Mouse (Mus musculus): Measurements from ENCODE around the gene Foxj1. TPM values are rescaled to one million over a fixed set of nuclear protein-coding genes. Genes with fewer than 3 reads are reported as not detected.
A peak's percentile ranks its signal among the peaks of the same experiment; 100 is the strongest.

Foxj1 gene
- polyA plus RNA-seq, 1 experiment from 2014 or later, result 0.12 TPM

DNA sequence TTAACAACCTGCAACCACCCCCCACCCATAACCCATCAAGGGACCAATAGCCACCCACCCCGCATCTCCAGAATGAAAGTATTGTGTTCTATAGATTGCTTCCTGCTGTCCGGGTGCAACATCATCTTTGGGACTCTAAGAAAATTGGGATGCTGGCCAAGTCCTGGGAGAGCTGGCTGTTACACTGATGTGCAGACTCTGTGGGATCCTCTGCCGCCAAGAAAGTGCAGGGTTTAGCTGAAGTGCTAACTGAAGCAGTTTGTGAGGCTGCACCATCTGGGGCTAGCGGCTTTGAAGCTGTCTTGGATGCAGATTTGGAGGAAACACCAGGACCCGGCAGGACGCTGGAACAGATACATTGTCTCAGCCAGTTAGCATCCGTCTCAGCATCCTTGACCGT, 24.0 kb downstream of the Foxj1 start:
- H3K9me3 ChIP-seq (ENCODE audit: control insufficient read depth, low read length), result no peaks in the 10 kb centered on the region
- ATAC-seq (ENCODE audit: insufficient number of reproducible peaks, insufficient read depth, low FRiP score, low read depth), result no peak
- WGBS, result 34% methylated on average over 8 of the region's 8 CpGs

DNA sequence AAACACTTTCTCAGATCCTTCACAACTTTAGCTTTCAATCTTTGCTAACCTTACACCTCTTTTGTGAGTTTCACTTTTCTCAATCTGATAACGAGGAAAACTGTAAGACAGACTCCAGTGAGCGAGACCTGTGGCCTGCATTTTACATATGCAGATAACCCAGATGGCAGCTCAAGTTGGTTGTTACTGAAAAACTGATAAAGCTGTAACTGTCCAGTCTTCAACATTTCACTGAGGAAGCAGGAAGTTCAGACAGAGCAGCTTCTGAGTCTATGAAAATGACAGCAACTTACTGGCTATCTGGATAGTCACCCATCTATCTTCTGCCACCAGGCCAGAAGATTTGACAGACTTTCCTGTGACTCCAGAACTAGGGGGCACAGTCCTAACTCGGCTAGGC, 25.6 kb downstream of the Foxj1 start:
- Histone ChIP-seq H3K36me3 (ENCODE audit: control insufficient read depth, insufficient read depth, low read length) (peaks cover 4% of the 10 kb centered on the region), H3K4me2 (ENCODE audit: low read length) (no peak overlapping the region), H3K27ac (replicated peaks in 1 of 2; ENCODE audit: control insufficient read depth in 1 of 2, insufficient read depth in 1 of 2, low read depth in 2 of 2, low read length in 2 of 2) (no peak overlapping the region), H3K27me3 (ENCODE audit: control insufficient read depth, insufficient read depth, low read length) (no peaks in the 10 kb centered on the region), H3K9me3 (ENCODE audit: control insufficient read depth, low read length) (no peaks in the 10 kb centered on the region), H3K9ac (ENCODE audit: low read length) (no peak overlapping the region), H3K4me1 (ENCODE audit: control insufficient read depth in 2 of 2, insufficient read depth in 2 of 2, low read length in 2 of 2) (peaks cover 3 to 7% of the 10 kb centered on the region in 2 experiments), H3K4me3 (ENCODE audit: control insufficient read depth in 1 of 2, insufficient read depth in 1 of 2, low read depth in 1 of 2, low read length in 2 of 2) (no peak overlapping the region)
- 57% methylated on average over 3 of the region's 3 CpGs for WGBS
- no peak for ATAC-seq (ENCODE audit: insufficient number of reproducible peaks, insufficient read depth, low FRiP score, low read depth)

More for the DNA sequence above, 24.0 kb downstream of the Foxj1 start:
- no peaks in the 10 kb centered on the region; a peak in 1 of 4 replicates for H3K4me1 ChIP-seq (ENCODE audit: control insufficient read depth in 2 of 2, insufficient read depth in 2 of 2, low read length in 2 of 2)
- no peaks in the 10 kb centered on the region for H3K36me3 ChIP-seq (ENCODE audit: control insufficient read depth, insufficient read depth, low read length)
- H3K4me3 ChIP-seq (ENCODE audit: control insufficient read depth in 1 of 2, insufficient read depth in 1 of 2, low read depth in 1 of 2, low read length in 2 of 2), result no peak overlapping the region
- H3K9ac ChIP-seq (ENCODE audit: low read length), result no peak overlapping the region
- H3K27me3 ChIP-seq (ENCODE audit: control insufficient read depth, insufficient read depth, low read length), result no peaks in the 10 kb centered on the region
- no peak overlapping the region for H3K27ac ChIP-seq (replicated peaks in 1 of 2; ENCODE audit: control insufficient read depth in 1 of 2, insufficient read depth in 1 of 2, low read depth in 2 of 2, low read length in 2 of 2)
- H3K4me2 ChIP-seq (ENCODE audit: low read length), result no peak overlapping the region

DNA sequence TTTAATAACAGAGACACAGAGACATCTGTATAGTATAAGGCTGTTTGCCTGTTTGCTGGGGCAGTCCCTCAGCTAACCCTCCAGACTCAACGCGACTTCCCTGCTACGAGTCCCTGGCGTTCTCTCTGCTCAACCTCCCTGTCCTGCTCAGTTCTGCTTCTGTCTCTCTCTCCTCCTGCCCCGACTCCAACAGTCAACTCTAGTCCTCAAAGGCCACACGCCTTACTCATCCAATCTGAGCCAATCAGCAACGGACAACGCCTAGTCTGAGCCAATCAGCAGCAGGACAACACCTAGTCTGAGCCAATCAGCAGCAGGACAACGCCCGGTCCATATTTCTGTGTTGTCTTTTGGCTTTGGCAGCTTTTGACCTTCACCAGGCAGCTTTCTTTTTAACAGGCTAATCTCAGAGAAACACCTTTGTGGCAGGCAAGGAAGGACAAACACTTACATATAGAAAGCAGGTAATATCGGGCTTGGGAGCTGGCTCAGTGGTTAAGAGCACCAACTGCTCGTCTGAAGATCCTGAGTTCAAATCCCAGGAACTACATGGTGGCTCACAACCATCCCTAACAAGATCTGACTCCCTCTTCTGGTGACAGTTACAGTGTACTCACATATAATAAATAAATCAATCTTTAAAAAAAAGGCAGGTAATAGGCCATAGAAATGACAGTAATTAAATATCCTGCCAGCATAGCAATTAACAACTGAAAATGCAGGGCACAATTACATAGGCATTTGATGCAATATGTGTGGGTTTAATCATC, 27.3 kb downstream of the Foxj1 start:
- Histone ChIP-seq H3K4me2 (ENCODE audit: low read length) (no peak overlapping the region), H3K4me1 (ENCODE audit: control insufficient read depth in 2 of 2, insufficient read depth in 2 of 2, low read length in 2 of 2) (peaks cover 3 to 7% of the 10 kb centered on the region in 2 experiments), H3K27ac (replicated peaks in 1 of 2; ENCODE audit: control insufficient read depth in 1 of 2, insufficient read depth in 1 of 2, low read depth in 2 of 2, low read length in 2 of 2) (no peak overlapping the region), H3K36me3 (ENCODE audit: control insufficient read depth, insufficient read depth, low read length) (peaks cover 21% of the 10 kb centered on the region), H3K9ac (ENCODE audit: low read length) (no peak overlapping the region), H3K9me3 (ENCODE audit: control insufficient read depth, low read length) (no peaks in the 10 kb centered on the region), H3K4me3 (ENCODE audit: control insufficient read depth in 1 of 2, insufficient read depth in 1 of 2, low read depth in 1 of 2, low read length in 2 of 2) (no peak overlapping the region), H3K27me3 (ENCODE audit: control insufficient read depth, insufficient read depth, low read length) (no peaks in the 10 kb centered on the region)
- ATAC-seq (ENCODE audit: insufficient number of reproducible peaks, insufficient read depth, low FRiP score, low read depth), result no peak
- 86% methylated on average over 12 of the region's 12 CpGs for WGBS

DNA sequence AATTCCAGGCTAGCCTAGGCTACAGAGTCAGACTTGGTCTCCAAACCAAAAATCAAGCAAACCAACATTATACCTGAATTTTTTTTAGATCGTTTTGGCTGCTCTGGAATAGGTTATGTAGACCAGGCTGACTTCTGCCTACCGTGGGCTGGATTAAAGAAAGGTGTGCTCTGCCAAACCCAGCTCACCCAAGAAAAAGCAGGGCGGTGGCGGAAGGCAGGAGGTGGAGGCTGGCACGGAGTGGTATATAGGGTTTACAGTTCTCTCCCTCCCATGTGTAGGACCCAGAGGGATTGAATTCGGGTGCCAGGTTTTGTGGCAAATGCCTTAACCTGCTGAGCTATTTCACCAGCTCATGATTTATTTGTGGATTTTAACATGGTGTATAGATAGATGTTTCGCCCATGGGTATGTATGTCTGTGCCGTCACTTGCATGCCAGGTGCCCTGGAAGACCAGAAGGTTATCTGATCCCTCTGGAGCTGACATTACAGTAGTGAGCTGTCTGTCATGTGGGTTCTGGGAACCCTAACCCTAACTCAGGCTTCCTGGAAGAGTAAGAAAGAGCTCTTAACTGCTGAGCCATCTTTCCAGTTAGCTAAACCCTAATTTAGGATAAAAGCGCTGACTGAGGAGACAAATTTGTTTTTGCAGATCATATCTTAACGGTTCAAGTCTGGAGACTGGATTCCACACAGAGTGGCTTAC, 28.0 kb downstream of the Foxj1 start, which contains the start of gene Exoc7:
Exoc7 (minus strand) TSS at position 215 of the 707 bp plus-strand sequence.
- no peaks in the 10 kb centered on the region for H3K9me3 ChIP-seq (ENCODE audit: control insufficient read depth, low read length)
- peak within 1 kb of the TSS; percentile 63 to 97 for H3K4me3 ChIP-seq (ENCODE audit: control insufficient read depth in 1 of 2, insufficient read depth in 1 of 2, low read depth in 1 of 2, low read length in 2 of 2)
- WGBS, result 86% methylated on average over 10 of the region's 10 CpGs
- H3K27me3 ChIP-seq (ENCODE audit: control insufficient read depth, insufficient read depth, low read length), result no peaks in the 10 kb centered on the region
- H3K27ac ChIP-seq (replicated peaks in 1 of 2; ENCODE audit: control insufficient read depth in 1 of 2, insufficient read depth in 1 of 2, low read depth in 2 of 2, low read length in 2 of 2), result peak within 1 kb of the TSS; percentile 33 to 44; a peak in 2 of 4 replicates
- peaks cover 28% of the 10 kb centered on the region for H3K36me3 ChIP-seq (ENCODE audit: control insufficient read depth, insufficient read depth, low read length)
- H3K9ac ChIP-seq (ENCODE audit: low read length), result peak within 1 kb of the TSS; percentile 87
- peaks cover 3 to 7% of the 10 kb centered on the region in 2 experiments for H3K4me1 ChIP-seq (ENCODE audit: control insufficient read depth in 2 of 2, insufficient read depth in 2 of 2, low read length in 2 of 2)
- H3K4me2 ChIP-seq (ENCODE audit: low read length), result peak within 1 kb of the TSS; percentile 88
- ATAC-seq (ENCODE audit: insufficient number of reproducible peaks, insufficient read depth, low FRiP score, low read depth), result no peak

DNA sequence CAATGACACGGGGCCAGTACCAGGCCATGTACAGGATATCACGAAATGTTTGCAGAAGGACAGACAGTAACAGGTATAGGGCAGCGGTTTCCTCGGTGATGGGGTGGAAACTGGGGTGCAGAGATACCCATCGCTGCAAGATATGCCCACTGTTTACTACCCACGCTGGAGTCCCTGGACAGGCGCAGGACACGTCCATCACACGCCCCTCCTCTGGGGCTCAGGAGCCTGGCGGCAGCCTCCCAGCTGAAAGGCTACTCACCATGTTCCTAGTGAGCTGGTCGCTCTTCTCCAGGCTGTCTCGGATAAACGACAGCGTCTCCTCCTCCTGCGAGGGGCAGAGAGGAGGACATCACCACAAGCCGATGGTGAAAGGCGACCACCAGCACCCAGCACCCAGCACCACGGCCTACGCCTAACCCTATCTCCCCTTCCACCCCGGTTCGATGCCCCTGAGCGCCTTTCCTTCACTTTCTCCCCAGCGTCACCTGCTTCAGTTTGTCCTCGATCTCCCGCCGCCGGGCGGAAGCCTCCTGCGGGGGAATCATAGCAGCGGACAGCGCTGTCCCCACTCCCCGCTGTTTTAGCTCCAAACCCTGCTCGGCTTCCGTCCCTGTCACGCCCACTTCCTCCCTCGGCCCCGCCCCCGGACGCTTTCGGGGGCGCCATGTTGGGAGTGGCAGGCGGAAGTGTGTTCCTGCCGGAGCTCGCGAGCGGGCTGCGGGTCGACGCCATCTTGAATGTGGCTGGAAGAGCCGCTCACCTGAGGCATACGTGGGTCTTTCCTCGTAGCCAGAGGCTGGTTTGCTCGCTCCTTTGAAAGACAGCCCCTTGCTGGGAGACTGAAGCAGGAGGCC, 28.8 kb downstream of the Foxj1 start:
- Histone ChIP-seq H3K4me2 (ENCODE audit: low read length) (peak overlapping the region; percentile 88), H3K4me1 (ENCODE audit: control insufficient read depth in 2 of 2, insufficient read depth in 2 of 2, low read length in 2 of 2) (peaks cover 3 to 7% of the 10 kb centered on the region in 2 experiments), H3K27me3 (ENCODE audit: control insufficient read depth, insufficient read depth, low read length) (no peaks in the 10 kb centered on the region), H3K4me3 (ENCODE audit: control insufficient read depth in 1 of 2, insufficient read depth in 1 of 2, low read depth in 1 of 2, low read length in 2 of 2) (peak overlapping the region; percentile 63 to 97), H3K9me3 (ENCODE audit: control insufficient read depth, low read length) (no peaks in the 10 kb centered on the region), H3K36me3 (ENCODE audit: control insufficient read depth, insufficient read depth, low read length) (peaks cover 37% of the 10 kb centered on the region), H3K9ac (ENCODE audit: low read length) (peak overlapping the region; percentile 87), H3K27ac (replicated peaks in 1 of 2; ENCODE audit: control insufficient read depth in 1 of 2, insufficient read depth in 1 of 2, low read depth in 2 of 2, low read length in 2 of 2) (peak overlapping the region; percentile 33 to 44; a peak in 2 of 4 replicates)
- 2% methylated on average over 53 of the region's 53 CpGs for WGBS
- ATAC-seq (ENCODE audit: insufficient number of reproducible peaks, insufficient read depth, low FRiP score, low read depth), result peak; percentile 77

DNA sequence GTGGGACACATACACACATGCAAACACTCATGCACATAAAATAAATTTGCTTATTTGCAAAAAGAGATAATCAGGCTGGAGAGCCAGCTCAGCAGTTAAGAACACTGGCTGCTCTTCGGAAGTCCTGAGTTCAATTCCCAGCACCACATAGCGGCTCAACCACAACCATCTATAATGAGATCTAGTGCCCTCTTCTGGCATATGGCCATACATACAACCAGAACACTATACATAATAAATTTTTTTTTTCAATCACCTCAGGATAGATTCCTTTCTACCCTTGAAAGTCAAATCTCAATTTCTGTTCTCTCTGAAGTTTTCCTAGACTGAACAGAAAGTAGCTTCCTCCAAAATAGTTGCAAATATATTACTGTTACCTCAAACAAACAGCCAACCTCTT, 29.8 kb downstream of the Foxj1 start:
- Histone ChIP-seq H3K4me2 (ENCODE audit: low read length) (peak overlapping the region; percentile 88), H3K36me3 (ENCODE audit: control insufficient read depth, insufficient read depth, low read length) (peaks cover 46% of the 10 kb centered on the region), H3K4me3 (ENCODE audit: control insufficient read depth in 1 of 2, insufficient read depth in 1 of 2, low read depth in 1 of 2, low read length in 2 of 2) (peak overlapping the region in 1 of 2 experiments; percentile 63; a peak in 2 of 4 replicates), H3K4me1 (ENCODE audit: control insufficient read depth in 2 of 2, insufficient read depth in 2 of 2, low read length in 2 of 2) (peaks cover 3 to 7% of the 10 kb centered on the region in 2 experiments), H3K9ac (ENCODE audit: low read length) (no peak overlapping the region), H3K9me3 (ENCODE audit: control insufficient read depth, low read length) (no peaks in the 10 kb centered on the region), H3K27me3 (ENCODE audit: control insufficient read depth, insufficient read depth, low read length) (no peaks in the 10 kb centered on the region), H3K27ac (replicated peaks in 1 of 2; ENCODE audit: control insufficient read depth in 1 of 2, insufficient read depth in 1 of 2, low read depth in 2 of 2, low read length in 2 of 2) (no peak overlapping the region)
- ATAC-seq (ENCODE audit: insufficient number of reproducible peaks, insufficient read depth, low FRiP score, low read depth), result no peak
- WGBS, result 98% methylated on average over 2 of the region's 2 CpGs

DNA sequence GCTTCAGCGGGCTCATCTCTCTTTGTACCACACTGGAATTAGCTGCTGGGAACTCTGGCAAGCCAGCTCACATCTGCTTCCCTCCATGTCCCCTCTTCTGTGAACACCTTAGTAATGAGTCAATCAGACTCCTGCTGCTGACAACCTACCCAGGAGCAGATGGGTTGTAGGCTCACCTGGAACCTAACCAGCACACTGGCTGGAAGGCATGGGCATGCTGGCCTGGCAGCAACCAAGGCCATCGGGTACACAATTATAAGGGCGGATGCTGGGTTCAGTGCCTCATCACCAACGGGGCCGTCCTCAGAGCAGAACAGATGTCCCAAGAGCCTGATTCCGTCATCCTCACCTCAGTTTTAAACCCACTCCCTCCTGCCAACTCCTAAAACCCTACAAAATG, 36.6 kb downstream of the Foxj1 start:
- ATAC-seq (ENCODE audit: insufficient number of reproducible peaks, insufficient read depth, low FRiP score, low read depth), result no peak
- Histone ChIP-seq H3K4me3 (ENCODE audit: control insufficient read depth in 1 of 2, insufficient read depth in 1 of 2, low read depth in 1 of 2, low read length in 2 of 2) (no peak overlapping the region), H3K9me3 (ENCODE audit: control insufficient read depth, low read length) (no peaks in the 10 kb centered on the region), H3K27me3 (ENCODE audit: control insufficient read depth, insufficient read depth, low read length) (no peaks in the 10 kb centered on the region), H3K9ac (ENCODE audit: low read length) (no peak overlapping the region), H3K36me3 (ENCODE audit: control insufficient read depth, insufficient read depth, low read length) (peaks cover 95% of the 10 kb centered on the region), H3K4me2 (ENCODE audit: low read length) (no peak overlapping the region), H3K27ac (replicated peaks in 1 of 2; ENCODE audit: control insufficient read depth in 1 of 2, insufficient read depth in 1 of 2, low read depth in 2 of 2, low read length in 2 of 2) (no peak overlapping the region), H3K4me1 (ENCODE audit: control insufficient read depth in 2 of 2, insufficient read depth in 2 of 2, low read length in 2 of 2) (no peaks in the 10 kb centered on the region)
- WGBS, result 84% methylated on average over 6 of the region's 6 CpGs
